Mouse (Mus musculus): Measurements from ENCODE around the gene Ust.

Ust gene

DNA sequence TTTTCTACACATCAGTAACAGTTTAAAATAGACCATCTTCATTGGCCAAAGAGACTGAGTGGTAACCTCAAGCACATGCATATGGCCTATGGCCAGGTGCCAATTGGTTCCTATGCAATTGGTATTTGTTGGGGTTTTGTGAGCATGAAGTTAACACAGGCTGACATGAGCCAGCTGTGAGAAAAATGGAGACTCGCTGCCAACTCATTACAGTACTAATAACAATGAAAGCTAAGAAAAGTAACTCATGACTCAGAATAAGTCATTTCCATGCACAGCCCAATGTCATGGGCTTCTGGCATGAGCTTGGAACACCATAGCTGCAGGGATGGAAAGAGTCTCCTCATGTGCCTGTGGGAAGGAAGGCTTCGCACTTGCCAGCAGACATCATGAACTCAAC is 86.8 kb downstream of the Ust start:
- in situ Hi-C loops (cut with MboI, MseI), result no loop called here

DNA sequence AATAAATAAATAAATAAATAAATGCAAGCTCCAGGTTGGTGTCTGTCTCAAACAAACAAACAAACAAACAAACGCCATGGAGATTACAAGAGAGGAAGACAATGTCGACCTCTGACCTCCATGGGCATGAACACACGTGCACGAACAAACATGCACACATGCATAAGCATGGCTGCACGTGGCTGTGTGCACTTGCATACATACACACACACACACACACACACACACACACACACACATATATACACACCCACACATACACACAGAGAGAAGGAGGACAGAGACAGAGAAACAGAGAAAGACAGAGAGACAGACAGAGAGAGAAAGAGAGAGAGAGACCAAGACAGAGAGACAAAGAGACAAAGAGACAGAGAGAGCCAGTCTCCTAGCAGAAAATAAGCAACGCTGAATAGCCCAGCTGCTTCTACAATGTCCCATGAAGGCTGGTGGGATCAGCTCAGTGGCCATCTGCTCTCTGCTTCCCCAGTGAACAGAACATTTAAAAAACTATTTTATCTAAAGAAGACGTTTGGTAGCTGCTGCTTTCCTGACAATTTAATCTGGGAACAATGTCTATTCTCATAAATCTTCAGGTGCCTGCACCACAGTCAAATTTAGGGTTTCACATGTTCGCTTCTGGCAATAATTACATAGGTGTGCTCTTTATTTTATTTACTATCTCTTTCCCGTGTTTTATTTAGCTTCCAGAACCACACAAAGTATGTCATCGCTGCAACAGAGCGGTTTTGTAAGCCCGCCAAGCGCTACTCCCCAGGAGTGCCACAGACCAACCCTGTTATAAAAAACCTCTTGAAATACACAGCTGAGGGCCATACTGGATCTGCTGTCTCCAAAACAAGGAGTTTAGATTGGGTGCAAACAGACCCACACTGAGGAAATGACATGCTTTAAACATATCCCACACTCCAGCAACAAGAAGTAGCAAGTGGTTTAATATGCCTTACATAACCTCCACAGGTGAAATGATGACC is 89.5 kb downstream of the Ust start:
- in situ Hi-C loops (cut with MboI, MseI), result loop anchor here (5.0 to 10.0 kb wide), 3 partner anchors 103 to 1634 kb away; no protein-coding TSS in a partner anchor

DNA sequence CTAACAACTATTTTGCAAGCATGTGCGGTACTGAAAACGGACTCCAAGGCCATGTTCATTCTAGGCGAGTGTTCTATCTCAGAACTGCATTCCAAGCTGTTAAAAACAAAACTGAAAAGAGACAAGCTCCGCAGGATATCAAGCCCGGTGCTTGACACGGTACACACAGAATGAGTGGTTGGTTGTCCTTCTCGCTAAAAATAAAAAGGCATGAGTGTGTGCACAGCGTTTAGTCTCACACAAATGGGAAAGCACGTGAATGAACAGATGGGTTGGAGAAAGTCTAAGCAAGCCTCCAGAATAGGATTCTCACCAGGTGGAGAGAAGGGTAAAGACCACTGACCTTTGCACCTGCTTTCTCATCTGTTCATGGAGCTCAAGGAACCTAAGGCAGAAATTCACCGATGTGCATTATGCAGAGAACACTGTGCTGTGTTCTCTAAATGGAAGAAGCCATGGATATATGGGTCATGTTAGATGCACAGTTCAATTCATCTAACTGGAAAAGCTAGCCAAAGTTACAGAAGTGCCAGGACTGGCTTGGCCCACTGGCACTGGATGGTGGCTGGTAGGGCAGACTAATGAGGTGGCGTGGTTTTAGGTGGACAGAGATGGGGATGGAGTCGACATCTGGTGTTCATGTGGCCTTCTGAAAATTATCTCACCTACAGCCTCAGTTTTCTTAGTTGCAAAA is 90.8 kb downstream of the Ust start:
- in situ Hi-C loops (cut with MboI, MseI), result loop anchor here (5.0 to 10.0 kb wide), 3 partner anchors 104 to 1633 kb away; no protein-coding TSS in a partner anchor

DNA sequence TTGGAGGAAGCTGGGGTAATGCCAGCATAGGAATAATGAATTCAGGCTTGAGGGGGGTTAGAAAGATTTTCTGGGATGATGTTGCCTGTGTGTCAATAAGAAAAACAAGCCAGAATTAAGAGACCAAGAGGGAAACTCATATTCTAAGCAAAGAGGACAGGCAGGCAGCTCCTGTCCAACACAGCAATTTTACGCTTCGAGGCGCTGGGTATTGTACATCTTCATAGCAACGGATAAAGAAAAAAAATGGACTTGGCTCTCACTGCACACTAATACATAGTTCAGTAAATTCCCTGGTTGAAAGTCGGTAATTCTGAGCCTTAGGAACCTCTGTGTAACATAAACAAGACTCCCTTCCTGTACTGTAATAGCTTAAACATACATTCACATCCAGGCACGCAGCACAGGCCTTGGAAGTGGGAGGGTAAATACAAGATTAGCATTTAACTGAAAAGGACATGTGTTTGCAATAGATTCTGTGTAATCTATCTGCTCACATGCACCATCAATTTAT is 99.1 kb downstream of the Ust start:
- in situ Hi-C loops (cut with MboI, MseI), result loop anchor here (10.0 kb wide), 2 partner anchors 325 to 1625 kb away; no protein-coding TSS in a partner anchor

DNA sequence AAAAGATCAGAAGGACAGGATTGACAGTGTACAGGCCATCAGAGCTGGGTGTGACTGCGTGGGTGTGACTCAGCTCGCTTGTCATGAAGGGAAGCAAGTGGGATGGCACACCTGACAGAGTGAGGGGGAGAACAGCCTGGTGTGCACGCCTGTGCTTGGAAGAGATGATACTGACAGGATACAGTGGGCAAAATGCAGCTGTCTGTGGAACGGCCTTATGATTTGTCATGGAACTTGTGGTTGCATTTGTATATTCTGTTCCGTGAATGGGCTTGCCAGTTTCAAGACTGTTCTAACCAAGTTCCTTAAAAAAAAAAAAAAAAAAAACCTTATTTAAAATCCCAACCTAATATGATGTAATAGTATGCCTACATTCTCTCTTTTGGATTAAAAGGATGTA is 103.2 kb downstream of the Ust start:
- in situ Hi-C loops (cut with MboI, MseI), result no loop called here

DNA sequence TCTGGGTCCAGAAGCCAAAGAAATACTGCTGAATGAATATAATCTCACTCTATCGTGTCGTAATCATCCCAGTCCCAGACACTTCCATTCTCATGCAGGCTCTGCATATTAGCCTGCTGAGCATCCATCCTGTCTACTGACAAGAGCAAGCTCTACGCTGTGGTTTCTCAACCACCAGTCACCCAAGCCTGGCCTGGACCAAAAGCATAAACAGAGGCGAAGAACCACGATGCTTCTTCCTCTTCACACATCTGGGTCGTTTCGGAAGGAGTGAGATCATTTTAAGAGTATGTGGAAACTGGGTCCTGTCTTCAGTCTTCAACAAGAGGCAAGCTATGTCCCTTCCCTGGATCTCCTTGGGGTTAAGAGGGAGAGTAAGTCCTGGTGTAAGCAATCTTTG is 103.6 kb downstream of the Ust start:
- in situ Hi-C loops (cut with MboI, MseI), result no loop called here

DNA sequence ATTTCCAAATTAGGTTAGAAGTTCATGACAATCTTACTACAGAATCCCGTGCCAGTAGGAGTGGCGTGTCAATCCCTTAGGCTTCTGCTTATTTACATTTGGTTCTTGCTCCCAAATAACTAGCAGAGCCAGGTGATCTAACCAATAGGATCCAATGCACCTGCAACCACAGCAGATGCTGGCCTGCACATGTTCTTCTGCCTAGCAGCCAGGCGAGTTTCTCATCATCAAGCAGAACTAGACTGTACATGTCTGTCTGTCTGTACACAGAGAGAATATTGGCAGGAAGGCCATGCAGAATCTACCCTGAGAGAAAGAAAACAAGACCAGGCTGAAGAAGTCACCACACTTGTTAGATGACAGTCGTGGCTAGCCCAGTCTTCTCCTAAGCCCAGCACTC is 113.5 kb downstream of the Ust start:
- in situ Hi-C loops (cut with MboI, MseI), result no loop called here

DNA sequence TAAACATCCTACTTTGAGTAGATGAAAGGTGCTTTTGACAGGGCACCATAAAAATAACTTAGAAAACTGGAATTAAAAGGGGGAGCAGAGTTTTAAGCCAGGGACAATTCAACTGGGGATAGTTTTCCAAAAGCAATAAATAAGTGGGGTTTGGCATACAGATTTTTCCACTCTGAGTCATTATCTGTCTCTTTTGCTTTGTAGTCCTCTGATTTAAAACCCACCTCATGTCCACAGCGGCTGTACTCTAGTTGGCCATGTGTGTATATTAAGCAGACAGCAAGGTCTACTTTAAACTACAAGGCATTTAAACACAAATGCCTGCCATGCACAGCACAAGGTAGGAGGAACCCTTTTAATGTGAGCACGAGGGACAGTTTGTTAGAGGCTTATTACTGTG is 126.4 kb downstream of the Ust start:
- in situ Hi-C loops (cut with MboI, MseI), result no loop called here

DNA sequence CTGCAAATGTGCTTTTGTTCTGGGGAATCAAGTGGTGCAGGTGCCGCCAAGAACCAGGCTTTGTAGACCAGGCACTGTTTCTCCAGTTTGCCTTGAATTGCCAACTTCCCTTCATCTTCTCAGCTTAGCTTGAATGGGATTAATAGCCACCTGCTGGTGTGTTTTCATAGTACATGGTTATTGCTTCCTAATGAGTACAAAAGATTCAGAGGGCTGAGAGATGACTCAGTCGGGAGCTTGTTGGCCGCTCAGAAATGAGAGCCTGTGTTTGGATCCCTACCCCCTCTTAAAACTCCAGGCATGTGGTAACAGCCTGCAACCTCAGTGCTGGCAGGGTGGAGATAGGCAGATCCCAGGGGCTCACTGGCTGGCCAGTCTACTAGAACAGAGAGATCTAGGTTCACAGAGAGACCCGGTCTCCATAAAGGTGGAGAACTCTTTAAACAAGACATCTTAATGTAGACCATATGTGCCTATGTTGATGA is 127.3 kb downstream of the Ust start:
- in situ Hi-C loops (cut with MboI, MseI), result no loop called here

DNA sequence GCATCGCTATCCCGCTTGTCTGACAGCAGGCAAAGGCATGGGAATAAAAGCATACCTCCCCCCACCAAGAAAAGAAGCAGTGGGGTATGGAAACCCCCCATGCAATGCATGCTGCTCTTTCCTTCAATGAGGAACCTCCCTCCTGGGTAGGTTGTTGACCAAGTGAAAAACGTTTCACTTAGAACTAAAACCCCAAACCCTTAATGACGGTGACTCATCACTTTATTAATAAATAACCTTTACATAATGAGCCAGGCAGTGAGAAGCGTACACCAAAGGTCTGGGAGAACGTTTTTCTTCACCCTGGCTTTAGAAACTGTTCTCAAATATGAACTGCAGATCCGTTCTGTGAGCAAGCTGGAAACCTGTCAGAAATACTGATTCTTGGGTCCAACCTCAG is 130.4 kb downstream of the Ust start:
- in situ Hi-C loops (cut with MboI, MseI), result no loop called here

DNA sequence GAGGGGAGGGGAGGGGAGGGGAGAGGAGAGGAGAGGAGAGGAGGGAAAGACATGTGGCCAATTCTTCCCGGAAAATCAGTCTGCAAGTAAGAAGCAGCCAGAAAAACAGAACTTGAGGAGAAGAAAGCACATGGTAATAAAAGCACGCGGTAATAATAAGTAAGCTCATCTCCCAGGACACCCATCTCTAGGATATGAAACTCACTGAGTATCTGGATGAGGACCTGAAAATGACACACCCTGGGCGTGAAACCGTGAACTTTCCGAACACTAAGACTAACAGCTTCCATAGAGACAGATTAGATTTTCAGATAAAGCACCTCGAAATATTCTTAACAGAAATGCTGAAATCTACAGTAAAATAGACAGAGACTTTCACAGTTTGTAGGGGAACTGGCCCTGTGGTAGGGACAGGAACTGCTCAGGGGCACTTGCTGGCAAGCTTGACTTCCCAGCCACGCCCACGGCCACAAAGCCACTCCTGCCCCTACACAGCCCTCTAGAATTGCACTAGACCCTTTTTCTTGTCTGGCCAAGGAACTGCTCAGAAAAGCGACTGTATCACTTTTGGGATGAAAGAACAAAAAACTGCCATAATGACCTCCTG is 148.6 kb downstream of the Ust start:
- in situ Hi-C loops (cut with MboI, MseI), result no loop called here

DNA sequence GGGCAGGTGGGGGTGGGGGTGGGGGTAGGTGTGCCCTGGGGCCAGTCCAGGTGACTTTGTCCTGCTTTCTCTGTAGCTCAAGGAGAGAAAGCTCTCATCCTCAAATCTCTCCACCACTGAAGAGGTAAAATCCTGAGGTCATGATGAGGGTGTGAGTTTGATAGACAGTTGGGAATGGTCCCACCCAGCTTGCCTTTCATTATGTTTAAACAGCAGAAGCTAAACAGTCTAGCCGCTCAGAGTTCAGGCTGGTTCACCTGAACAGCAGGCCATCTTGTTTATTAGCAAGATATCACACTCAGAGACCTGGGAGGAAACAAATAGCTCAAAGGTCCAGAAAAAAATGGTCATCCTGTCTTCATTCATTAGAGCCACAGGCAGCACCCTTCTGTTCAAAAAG is 152.8 kb downstream of the Ust start:
- in situ Hi-C loops (cut with MboI, MseI), result no loop called here

DNA sequence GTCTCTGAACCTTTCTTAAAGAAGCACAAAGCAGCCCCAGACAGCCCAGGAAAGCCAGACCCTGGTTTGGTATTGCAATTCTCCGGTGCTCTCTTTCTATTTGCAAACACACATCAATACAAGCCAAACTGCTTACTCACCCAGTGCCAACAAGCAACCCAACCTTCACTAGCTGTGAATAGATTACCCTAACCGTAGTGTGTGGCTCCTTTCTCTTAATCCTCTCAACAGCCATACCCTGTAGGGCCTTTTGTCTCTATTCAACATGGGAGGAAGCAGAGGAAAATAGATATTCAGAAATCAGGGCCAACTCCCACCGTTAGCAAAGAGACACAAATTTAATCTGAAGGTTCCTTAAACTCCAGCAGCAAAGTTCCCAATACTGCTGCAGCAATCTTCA is 154.4 kb downstream of the Ust start:
- in situ Hi-C loops (cut with MboI, MseI), result no loop called here

DNA sequence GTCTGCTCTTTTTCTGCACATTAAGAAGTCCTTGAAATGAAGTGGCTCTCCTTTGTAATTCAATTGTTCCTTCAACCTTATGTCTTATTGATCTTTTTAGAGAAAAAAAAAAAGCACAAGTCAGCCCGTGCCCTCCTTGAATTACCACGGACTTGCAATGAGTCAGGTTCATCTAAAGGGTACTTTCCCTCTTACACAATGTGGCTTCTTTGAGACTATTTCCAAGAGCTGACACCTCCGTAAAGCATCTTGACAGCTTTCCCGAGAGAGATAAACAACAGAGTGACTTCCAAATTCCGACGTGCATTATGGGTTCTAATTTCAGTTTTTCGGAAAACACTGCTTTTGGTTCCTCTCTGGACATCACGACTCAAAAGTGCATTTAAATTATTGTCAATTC is 155.3 kb downstream of the Ust start:
- in situ Hi-C loops (cut with MboI, MseI), result no loop called here

DNA sequence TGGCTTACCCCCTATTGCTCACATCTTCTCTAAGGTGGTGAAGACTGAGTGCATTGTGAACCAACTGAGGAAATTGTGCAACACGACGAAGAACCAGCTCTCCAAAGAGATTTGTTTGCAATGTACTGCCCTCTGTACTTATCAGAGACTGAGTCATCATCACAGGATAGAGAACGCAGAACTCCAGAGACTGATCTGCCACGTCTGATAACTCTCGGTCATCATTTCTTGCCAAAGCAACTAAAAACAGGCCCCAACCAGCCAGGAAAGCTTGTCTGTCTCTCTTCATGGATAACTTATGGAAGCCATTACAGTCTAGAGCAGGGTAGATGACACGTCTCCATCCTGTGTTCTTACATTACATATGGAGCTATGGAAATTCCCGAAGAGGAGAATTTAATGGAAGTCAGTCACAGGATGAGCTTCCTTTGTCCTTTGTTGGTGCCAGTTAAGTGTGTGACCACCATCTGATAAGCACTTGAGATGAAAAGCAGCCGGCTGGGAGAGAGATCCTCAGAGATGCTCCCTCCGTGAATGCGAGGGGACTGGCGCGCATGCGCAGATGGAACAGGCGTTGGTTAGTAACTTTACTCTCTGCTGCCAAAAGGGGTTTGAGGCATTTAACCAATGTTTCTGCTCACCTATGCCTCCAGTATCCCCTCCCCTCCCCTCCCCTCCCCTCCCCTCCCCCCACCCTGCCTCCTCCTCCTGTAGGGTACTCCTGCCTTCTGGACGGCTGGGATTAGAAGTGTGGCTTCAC is 160.2 kb downstream of the Ust start:
- in situ Hi-C loops (cut with MboI, MseI), result no loop called here

DNA sequence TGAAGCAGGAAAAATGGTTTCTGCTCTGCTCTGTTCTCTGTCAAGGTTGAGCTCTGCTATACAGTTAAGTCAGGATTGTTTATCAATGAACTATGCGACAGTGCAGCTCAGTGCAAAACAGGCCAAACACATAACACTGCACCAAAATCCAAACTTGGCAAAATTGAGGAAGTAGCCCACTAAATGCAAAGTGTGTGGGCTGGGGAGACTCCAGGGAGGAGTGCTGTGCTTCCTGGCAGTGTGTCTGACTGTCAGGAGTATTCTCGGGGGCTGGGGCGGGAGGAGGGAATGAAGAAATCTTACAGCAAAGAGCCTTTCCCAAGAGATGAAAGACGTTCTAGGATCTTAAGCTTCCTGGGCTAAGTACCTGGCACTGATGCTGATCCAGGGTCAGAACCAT is 165.1 kb downstream of the Ust start:
- in situ Hi-C loops (cut with MboI, MseI), result no loop called here

DNA sequence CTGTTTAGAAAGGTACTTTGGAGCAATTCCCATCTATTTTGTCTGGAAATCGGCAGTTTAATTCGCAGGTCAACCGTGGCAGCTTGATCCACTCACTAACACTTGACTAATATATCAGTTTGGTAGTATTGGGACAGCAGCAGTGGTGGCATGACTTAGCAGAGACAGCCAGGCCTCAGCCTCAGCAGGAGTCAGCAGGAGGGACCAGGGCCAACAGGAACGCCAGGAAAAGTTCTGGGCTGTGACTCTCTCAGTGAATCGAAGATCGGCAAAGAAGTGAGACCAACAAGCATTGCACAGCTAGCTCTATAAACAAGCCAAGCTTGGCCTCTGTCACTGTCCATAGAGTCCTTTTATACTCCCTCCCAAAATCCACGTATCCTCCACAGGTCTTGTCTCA is 168.0 kb downstream of the Ust start:
- in situ Hi-C loops (cut with MboI, MseI), result no loop called here

DNA sequence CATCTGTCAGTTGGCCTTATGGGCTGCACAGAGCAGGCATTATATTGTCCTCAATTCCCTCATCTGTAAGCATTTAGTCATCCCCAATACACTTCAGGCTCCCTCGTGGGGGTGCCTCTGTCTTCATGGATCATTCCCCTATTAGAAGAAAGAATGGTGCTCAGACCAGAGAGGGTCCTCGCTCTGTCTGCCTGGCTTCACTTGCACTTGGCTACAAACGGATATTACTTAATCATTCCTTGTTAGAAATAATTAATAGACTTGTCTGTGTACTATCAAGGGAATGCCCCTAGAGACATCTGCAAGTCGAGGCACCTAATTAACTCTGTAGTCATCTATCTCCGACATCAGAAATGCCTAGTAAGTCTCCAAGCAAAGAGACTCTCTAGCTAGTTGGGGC is 171.1 kb downstream of the Ust start:
- in situ Hi-C loops (cut with MboI, MseI), result no loop called here

DNA sequence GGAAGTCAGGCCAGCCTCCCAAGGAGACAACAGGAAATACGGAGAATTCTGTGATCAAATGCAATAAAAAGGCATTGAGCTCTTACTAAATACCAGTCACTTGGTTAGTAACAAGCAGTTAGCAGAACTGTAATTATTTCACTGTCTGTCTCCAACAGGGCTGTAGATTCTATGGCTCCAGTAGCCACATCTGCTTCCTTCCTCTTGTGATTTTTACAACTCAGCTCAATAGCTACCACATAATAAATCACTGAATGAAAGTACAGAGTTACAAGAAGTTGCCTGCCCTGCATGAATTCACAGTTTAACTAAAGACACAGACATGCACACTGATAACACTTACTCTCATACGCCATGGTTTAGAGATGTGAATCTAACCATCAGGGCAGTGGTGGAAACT is 176.1 kb downstream of the Ust start:
- in situ Hi-C loops (cut with MboI, MseI), result no loop called here

DNA sequence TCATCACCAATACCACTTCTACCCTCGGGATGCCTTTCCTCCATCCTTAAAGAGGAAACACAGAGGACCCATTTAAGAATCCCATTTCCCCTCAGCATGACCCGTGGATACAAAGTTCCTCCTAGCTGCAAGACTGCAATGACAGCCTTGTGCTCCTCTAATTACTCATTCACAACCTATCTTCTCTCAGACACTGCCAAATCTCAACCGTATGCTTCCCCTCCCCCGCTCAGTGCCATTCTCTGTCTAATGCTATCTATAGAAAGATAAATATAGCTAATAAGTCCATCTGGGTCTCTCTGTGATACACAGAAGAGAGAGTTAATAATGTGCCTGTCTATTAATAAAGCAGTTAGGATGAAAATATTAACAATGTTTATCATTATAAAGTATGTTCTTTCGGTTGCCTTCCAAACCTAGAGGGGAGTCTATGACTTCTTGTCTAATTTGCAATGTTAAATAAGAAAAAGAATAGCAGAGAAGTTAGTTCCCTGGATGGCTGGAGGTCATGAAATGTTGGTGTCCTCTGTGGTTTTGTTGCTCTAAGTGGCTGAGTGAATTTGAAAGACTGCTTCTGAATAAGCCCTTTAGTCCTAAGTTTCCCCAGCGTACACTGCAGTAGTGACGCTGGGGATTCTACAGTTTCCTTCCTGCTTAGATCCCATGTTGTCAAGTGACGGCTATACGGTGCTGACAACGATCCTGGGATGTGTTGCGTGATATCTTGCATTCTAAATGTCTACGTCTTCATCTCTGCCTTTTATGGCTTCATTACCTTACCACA is 178.8 kb downstream of the Ust start:
- in situ Hi-C loops (cut with MboI, MseI), result no loop called here

All from T-helper 1 cell (primary cell).